Mouse (Mus musculus): Measurements from ENCODE around the gene Wwc2.

DNA sequence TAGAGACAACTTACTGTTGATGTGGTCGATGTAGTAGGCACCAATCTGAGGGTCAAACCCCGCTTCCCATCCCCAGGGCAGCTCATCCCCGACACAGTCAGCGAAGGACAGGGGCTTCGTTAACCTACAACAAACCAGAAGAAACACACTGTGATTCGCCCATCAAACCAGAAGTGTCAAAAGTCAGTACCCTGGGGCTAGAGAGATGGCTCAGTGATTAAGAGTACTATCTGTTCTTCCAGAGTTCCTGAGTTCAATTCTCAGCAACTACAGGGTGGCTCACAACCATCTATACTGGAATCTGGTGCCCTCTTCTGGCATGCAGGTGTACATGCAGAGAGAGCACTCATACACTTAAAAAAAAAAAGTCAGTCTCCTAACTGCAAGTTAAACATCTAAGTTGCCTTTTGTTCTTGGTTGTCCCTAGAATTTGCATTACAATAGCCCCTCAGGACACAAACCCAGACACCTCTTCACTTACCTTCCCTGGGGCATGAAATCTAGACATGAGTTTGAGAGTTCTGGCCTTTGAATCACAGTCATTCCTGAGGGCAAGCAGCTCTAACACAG lies 70.1 kb downstream of the Wwc2 start:
- TF ChIP-seq HCFC1 (IDR thresholded peaks at IDR 0.05; ENCODE audit: borderline replicate concordance, insufficient read depth, low read length): no peak
- peak; percentile 97 for TF ChIP-seq ZNF384 (IDR thresholded peaks at IDR 0.05; ENCODE audit: low read depth, low read length)
- no peak for TF ChIP-seq CHD2 (IDR thresholded peaks at IDR 0.05; ENCODE audit: low read depth, low read length)
